Mouse (Mus musculus) E14TG2a.4 (cell line): Measurements from ENCODE around the gene Rasal3.

ENCODE experiments used
- H3K27me3 ChIP-seq: 2 replicates; pipeline ENCODE4 v1.6.1; 2014; ENCODE audit warnings: low read length, control low read depth; ENCODE audit not compliant: insufficient read depth
- H3K36me3 ChIP-seq: 2 replicates; pipeline ENCODE4 v1.6.1; 2014; ENCODE audit warnings: low read length, control low read depth; ENCODE audit not compliant: insufficient read depth
- H3K4me1 ChIP-seq: replicated peaks from 2 replicates; pipeline ENCODE4 v1.6.1; 2014; ENCODE audit warnings: low read depth, low read length, control low read depth
- H3K4me3 ChIP-seq: replicated peaks from 2 replicates; pipeline ENCODE4 v1.5.1; 2014; ENCODE audit warnings: mild to moderate bottlenecking, low read length
- H3K9me3 ChIP-seq: 2 replicates; pipeline ENCODE4 v1.6.1; 2014; ENCODE audit warnings: low read length, control low read depth
- CTCF ChIP-seq: conservative IDR thresholded peaks from 2 replicates; pipeline ENCODE4 v1.5.1; 2014; ENCODE audit warnings: low read length
- NANOG ChIP-seq: IDR thresholded peaks from 2 replicates; pipeline ENCODE4 v1.6.1; 2014; ENCODE audit warnings: borderline replicate concordance, low read length, mixed read lengths
- POU5F1 ChIP-seq: IDR thresholded peaks from 2 replicates; pipeline ENCODE4 v1.6.1; 2014; ENCODE audit warnings: low read length, borderline replicate concordance

Rasal3 gene

DNA sequence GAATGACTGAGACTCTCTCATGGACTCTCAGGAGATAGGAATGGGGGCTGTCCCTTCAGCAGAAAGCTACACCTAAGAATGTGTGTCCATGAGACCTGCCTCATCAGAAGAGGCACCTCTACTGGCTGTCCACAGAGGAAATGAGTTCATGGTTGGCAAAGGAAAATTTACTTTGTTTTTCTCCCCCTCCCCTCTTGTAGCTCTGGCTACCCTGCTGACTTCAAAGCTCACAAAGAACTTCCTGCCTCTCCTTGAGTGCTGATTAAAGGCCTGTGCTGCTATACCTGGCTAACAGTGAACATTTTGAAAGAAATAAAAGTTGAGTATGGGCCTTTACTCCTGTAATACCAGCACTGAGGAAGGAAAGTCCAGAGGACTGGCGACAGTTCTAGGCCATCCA lies 62.3 kb downstream of the Rasal3 start:
- no peak for TF ChIP-seq CTCF
- no peak for TF ChIP-seq NANOG
- TF ChIP-seq POU5F1 = no peak
- no peaks in the 10 kb centered on the region for H3K4me1 ChIP-seq
- H3K27me3 ChIP-seq = no peaks in the 10 kb centered on the region
- no peak overlapping the region for H3K4me3 ChIP-seq
- H3K9me3 ChIP-seq = no peaks in the 10 kb centered on the region
- peaks cover 87% of the 10 kb centered on the region for H3K36me3 ChIP-seq
